Mouse (Mus musculus): ENCODE measurements around the gene Gabarapl2.

The Gabarapl2 gene

DNA sequence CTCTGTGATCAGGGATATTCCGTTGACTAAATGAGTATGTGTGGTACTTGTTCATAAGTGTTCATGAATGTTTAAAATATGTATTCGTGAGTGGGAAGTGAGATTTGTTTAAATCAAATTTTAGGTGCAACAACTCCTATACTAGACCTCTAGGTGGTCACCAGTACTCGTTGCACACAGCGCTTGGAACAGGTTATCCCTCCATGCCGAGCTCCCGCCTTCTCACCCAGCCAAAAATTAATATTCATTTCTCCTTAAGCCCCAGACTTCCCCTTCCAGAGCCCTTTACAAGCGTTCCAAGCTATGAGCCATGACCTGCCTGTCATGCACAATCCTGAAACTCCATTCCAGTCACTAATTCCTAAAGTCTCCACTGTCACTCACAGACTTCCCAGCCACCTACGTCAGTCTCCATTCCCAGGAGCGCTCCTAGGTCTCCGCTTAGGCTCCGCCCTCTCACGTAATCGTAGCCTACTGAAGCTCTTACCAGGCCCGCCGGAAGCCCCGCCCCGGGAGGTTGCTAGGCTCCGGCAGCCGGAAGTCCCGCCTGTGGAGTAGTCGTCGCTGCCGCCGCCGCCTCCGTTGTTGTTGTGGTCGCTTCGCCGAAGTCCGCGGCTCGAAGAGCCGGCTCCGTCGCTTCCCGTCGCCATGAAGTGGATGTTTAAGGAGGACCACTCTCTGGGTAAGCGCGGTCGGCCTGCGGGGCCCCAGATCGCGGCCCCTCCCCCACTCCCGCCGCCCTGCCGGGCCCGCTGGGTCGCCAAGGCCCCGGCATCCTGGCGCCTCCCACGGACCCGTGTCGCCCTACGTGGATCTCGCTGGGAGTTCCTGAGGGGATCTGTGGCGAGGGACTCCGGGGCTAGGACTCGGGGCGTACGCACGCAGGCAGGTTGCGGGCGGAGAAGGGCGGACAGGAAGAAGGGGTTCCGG, at the start of gene Gabarapl2:
TSS of gene Gabarapl2 (plus strand) at position 533 of the 930 bp plus-strand sequence.
- DNase-seq (ENCODE audit: extremely low spot score, low spot score), result peak; percentile 95

DNA sequence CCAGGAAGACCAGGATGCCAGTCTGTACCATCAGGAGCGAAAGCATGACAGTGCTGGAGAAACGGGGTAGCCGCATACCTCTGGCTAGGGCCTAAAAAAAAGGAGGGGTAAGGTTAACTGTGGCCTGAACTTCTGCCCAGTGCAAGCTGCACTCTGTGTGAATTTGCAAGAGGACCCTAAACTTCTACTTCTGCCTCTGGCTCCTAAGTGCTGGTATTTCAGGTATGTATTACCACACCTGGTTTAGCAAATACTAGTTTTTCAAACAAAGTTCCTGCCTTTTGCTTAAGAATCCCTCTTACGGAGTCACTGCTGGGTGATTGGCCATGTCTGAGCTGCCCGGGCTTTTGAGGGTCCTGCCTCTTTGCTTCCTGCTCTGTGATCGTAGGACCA, 49.6 kb upstream of the Gabarapl2 start:
- no peak for DNase-seq (ENCODE audit: extremely low spot score, low spot score)

DNA sequence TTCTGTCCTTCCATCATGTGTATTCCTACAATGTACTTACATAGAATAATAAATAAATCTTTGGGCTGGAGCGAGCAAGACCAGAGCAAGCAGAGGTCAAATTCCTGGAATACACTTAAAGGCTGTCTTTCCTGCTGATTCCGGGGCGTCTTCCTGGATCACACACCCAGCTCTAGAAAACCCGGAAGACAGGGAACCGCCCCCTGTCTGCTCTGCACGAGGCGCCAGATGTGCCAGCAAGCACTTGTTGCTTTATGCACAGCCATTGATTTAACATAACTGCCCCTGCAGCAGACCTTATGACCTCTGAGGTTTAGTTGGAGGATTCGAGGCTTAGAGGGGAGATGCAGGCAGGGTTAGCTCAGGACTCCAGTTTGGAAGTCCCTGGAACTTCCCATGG, 48.5 kb upstream of the Gabarapl2 start:
- DNase-seq (ENCODE audit: extremely low spot score, low spot score), result no peak

GRCm38 (mm10) chr8:111892615-111893014, 47.9 kb upstream of the Gabarapl2 start:
- DNase-seq (ENCODE audit: extremely low spot score, low spot score), result no peak

GRCm38 (mm10) chr8:111894955-111895354, 45.5 kb upstream of the Gabarapl2 start:
- no peak for DNase-seq (ENCODE audit: extremely low spot score, low spot score)

- DNase-seq (ENCODE audit: extremely low spot score, low spot score), result no peak
These were observed 41.9 kb upstream of the Gabarapl2 start for GRCm38 (mm10) chr8:111898586-111898985.

DNA sequence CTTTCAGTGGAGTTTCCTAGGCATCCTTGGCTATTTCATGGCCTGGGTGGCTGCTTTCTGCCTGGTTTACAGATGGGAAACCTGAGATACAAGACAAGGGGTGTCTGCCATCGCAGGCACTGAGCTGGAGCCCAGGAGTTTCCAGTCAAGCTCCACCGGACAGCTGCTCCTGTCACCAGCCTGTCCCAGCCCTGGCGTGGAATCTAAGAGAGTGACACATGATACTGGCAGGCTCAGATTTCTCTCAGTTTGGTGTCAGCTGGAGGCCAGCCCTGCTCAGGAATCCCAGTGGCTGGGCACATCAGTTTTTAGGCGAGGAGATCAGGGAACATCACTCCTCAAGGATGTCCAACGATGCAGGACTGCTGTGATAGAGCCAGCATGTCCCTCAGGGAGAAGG, 38.4 kb upstream of the Gabarapl2 start:
- DNase-seq (ENCODE audit: extremely low spot score, low spot score), result no peak

DNA sequence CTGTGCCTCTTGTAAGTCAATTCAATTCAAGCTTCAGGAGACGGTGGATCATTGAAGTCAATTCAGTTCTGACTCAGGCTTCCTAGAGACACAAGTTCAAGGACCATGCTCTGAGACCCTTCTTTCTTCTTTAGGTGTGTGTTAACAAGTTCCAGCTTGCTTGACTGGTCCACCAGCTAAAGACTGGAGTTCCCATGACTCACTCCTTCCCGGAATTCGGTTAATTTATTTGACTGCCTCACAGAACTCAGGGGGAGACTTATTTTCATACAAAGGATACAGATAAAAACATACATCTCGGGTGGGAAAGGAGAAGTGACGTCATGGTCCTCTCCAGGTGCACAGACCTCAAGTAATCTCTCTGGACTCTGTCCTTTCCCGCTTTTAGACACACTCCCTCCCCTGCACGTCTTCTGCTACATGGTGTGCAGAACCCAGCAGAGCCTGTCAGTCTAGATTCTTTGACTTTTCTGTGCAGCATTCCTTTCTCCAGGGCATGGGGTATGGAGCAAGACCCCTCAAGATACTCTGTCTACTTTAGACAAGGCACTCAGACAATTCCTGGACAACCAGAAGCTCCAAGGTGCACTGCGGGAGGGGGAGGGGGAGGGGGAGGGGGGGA, 34.9 kb upstream of the Gabarapl2 start:
- no peak for DNase-seq (ENCODE audit: extremely low spot score, low spot score)

GRCm38 (mm10) chr8:111909621-111910450, 30.7 kb upstream of the Gabarapl2 start, which contains the start of gene Chst5:
TSS of gene Chst5 (minus strand) at chr8:111910447.
- peak; percentile 64 for DNase-seq (ENCODE audit: extremely low spot score, low spot score)

DNA sequence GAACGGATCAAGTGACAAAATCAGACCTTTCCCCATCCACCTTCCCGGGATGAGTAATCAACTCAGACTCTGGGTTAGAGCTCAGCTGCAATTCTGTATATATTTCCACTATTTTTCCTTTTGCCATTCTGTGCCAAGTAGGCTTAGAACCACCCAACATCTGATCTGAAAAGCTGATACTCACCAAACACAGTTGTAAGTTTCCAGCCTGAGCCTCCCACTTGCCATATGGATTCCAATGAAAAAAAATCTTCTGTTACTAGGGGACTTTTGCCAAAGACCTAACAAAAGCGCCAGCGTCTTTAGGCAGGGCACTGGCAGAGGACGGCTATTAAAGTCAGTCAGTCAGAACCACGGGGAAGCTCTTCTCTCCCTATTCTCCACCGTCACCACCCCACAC, 28.9 kb upstream of the Gabarapl2 start:
- no peak for DNase-seq (ENCODE audit: extremely low spot score, low spot score)

GRCm38 (mm10) chr8:111912860-111913432, 27.6 kb upstream of the Gabarapl2 start:
- DNase-seq (ENCODE audit: extremely low spot score, low spot score), result no peak

DNA sequence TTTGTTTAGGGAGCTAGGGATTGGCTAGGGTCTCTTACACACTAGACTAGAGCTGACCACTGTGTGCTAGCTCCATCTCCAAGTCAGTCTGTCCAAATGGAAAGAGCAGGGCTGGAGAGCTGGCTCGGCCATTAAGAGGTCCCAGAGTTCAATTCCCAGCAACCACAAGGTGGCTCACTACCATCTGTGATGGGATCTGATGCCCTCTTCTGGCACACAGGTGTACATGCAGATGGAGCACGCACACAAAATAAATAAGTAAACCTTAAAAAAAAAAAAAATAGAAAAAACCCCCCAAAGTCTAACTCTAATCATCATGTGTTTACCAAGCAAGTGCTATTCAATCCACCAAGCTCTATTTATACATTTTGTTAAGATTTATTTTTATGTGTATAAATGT, 20.8 kb upstream of the Gabarapl2 start:
- DNase-seq (ENCODE audit: extremely low spot score, low spot score), result no peak

- no peak for DNase-seq (ENCODE audit: extremely low spot score, low spot score)
These were observed 19.5 kb upstream of the Gabarapl2 start for GRCm38 (mm10) chr8:111920971-111921370.

DNA sequence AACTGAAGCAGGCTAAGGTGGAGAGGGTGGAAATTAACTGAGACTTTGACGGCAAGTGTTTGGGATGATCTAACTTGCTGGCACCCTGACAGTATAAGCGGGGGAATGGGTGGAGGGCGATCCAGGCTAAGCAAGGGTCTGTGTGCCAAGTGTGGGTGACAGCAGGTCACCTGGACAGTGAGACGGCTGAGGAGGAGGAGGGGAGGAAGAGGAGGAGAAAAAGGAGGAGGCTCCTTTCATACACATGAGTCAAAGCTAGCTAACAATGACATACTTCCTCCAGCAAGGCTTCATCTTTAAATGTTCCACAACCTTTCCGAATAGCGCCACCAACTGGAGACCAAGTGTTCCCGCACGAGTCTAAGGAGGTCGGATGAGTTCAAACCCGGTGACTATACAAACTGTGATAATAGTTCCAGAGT, 17.1 kb upstream of the Gabarapl2 start:
- DNase-seq (ENCODE audit: extremely low spot score, low spot score), result no peak

DNA sequence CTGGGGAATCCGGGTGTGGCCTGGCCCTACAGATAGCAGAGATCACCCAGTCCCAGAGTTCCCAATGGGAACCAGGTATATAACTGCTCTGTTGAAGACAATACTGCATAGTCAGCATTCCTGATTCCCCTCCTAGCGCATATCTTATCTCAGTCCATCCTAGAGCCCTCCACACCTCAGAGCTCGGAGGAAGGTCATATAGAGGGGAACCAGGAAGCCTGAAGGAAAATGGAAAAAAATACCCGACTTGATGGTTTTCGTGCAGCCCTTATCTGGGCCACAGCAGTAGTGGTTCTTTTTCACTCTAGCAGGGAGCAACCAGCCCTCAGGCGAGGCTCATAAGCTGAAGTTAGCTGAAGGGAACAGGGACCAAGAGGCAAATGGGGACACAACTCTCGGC, 15.5 kb upstream of the Gabarapl2 start:
- DNase-seq (ENCODE audit: extremely low spot score, low spot score), result no peak

DNA sequence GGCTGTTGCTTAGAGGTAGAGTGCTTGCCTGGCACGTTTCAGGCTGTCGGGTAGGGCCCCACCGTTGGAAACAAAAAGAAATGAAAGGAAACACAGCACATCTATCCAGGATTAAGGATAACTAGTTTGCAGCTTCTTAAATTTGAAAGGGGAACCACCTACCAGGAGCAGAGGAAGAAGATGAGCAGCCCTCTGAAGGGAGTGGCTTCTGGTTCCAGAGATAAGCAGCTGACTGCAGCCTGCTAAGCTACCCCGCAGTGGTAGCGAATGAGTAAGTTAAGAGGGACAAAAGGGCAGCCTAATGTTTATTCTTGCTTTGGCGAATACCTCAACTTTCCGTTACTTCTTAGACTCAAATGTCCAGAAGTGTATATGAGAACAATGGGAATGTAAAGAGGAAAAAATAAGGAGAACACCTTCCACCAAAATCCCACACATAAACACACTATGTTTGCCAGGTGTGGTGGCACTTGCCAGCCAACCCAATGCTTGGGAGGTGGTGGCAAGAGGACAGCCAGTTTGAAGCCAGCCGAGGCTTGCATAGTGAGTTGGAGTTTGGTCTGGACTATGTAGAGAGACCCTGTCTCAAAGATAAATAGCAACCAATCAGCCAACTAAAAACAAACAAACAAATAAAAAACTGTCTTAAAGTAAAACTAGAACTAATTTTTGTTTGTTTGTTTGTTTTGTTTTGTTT, 10.7 kb upstream of the Gabarapl2 start:
- no peak for DNase-seq (ENCODE audit: extremely low spot score, low spot score)

DNA sequence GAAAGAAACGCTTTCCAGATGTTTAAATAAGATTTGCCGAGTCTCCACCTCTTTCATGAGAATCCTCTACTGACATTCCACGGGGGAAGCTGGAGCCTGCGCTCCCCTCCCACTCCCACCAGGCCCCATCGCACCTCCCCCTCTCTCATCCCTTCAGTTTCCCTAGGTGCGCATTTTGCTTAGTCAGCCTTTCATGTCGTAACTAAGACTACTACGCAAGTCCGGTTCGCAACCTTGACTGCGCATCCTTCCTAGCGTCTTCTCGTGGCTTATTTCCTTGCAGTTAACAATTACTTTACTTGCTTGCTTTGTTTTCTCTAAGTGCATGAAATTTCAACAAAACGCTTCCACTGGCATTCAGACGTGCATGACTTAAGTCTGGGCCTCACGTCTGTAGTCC, 8.8 kb upstream of the Gabarapl2 start:
- DNase-seq (ENCODE audit: extremely low spot score, low spot score), result no peak

- DNase-seq (ENCODE audit: extremely low spot score, low spot score), result peak; percentile 42
These were observed 7.7 kb upstream of the Gabarapl2 start for GRCm38 (mm10) chr8:111932580-111933336.

GRCm38 (mm10) chr8:111933348-111934076, 7.0 kb upstream of the Gabarapl2 start, which contains the start of gene Tmem231:
TSS of gene Tmem231 (minus strand) at chr8:111933881.
- peak; percentile 89 for DNase-seq (ENCODE audit: extremely low spot score, low spot score)

Measured in neural tube, embryonic 10.5 days (tissue).